Mouse (Mus musculus): ENCODE data around the gene Sphk1. TPM values are rescaled to one million over a fixed set of nuclear protein-coding genes. Genes with fewer than 3 reads are reported as not detected.

Sphk1 gene
- total and polyA plus RNA-seq, 2 experiments, result 0.21 to 0.55 TPM

DNA sequence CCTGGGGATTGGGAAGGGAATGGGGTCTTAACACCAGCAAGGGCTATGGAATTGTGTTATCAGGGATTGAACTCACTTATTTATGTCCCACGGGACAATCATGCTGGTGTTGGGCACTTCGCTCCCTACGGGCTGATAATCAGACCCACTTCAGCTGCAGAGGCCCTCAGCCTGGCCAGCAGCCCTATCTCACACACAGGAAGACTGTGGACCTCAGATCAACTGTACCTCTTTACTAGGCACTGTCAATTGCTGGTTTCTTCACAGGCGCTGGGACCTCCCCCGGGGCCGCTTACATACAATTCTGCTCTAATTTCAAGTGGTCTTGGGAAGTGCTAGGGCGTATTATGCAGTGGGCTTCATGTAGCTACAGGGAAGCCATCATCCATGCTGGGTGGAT lies 6.0 kb downstream of the Sphk1 start:
- TF ChIP-seq POLR2A (IDR thresholded peaks at IDR 0.05; ENCODE audit: extremely low read depth, insufficient read depth, low read length) (no peak), CTCF (IDR thresholded peaks at IDR 0.05; ENCODE audit: low read depth, low read length) (no peak)
- H3K27me3 ChIP-seq (ENCODE audit: control insufficient read depth, insufficient read depth, low read length), result peaks cover 14% of the 10 kb centered on the region
- no peak overlapping the region for H3K27ac ChIP-seq (replicated peaks; ENCODE audit: insufficient read depth, low read depth, low read length)
- H3K36me3 ChIP-seq (ENCODE audit: control insufficient read depth, insufficient read depth, low read length), result no peaks in the 10 kb centered on the region
- no peak overlapping the region for H3K4me3 ChIP-seq (ENCODE audit: insufficient read depth, low read depth, low read length)
- no peak for DNase-seq (ENCODE audit: extremely low read depth, low read depth, low spot score)
- 89% methylated on average over 7 of the region's 7 CpGs for WGBS
- H3K4me1 ChIP-seq (ENCODE audit: control insufficient read depth, insufficient read depth, low read length), result no peaks in the 10 kb centered on the region
- H3K79me2 ChIP-seq (ENCODE audit: control insufficient read depth, insufficient read depth, low read length), result no peaks in the 10 kb centered on the region
- no peak overlapping the region for H3K9ac ChIP-seq (ENCODE audit: low read depth, low read length)

DNA sequence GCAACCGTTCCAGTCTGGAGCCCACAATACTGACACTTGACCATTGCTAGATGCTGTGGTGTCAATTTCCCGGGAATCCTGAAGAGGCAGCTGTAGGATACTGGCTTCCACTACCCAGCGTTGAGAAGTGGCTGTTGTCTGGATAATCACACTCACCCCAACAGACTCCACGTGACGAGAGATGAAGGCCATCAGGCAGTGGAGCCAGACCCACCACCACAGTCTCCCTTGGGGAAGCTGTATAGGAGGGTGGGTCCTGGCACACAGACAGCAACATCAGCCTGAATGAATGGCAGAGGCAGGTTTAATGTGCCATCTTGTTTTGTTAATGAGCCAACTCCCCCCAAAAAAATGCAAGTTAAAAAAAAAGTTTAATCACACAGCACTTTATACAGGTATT lies 6.7 kb downstream of the Sphk1 start:
- H3K4me3 ChIP-seq (ENCODE audit: insufficient read depth, low read depth, low read length), result no peak overlapping the region

DNA sequence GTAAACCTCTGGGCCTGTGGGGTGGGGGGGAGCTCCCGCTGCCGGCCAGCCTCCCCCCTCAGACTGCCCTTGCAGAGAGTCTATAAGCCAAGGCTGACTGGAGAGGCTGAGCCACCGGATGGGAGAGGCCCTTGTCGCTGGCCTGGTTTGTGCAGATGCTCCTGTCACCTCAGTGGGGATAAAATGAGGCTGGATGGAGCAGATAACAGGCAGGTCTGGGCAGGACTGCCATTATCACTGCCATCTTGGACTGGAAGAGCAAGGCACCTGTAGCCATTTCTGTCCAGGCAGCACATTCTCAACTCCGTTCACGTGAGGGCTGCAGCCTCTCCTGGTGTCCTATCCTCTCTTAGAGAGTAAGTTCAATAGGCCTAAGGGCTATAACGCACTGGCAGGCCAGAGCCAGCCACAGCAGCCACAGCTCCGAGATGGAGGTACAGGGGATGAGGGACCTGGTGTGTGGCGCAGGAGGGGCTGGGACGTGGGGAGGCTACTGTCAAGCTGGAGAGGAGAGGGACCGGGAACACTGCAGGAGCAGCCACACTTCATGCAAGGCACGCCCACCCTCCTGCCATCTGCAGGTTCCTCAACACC lies 7.5 kb downstream of the Sphk1 start:
- TF ChIP-seq CTCF (IDR thresholded peaks at IDR 0.05; ENCODE audit: low read depth, low read length) (no peak), POLR2A (IDR thresholded peaks at IDR 0.05; ENCODE audit: extremely low read depth, insufficient read depth, low read length) (no peak)
- Histone ChIP-seq H3K27ac (replicated peaks; ENCODE audit: insufficient read depth, low read depth, low read length) (no peak overlapping the region), H3K4me3 (ENCODE audit: insufficient read depth, low read depth, low read length) (no peak overlapping the region), H3K27me3 (ENCODE audit: control insufficient read depth, insufficient read depth, low read length) (peaks cover 3% of the 10 kb centered on the region; the same call in 1 of the 2 replicates), H3K4me1 (ENCODE audit: control insufficient read depth, insufficient read depth, low read length) (no peaks in the 10 kb centered on the region), H3K79me2 (ENCODE audit: control insufficient read depth, insufficient read depth, low read length) (no peaks in the 10 kb centered on the region), H3K9ac (ENCODE audit: low read depth, low read length) (no peak overlapping the region), H3K36me3 (ENCODE audit: control insufficient read depth, insufficient read depth, low read length) (no peaks in the 10 kb centered on the region)
- DNase-seq (ENCODE audit: extremely low read depth, low read depth, low spot score), result no peak
- WGBS, result 94% methylated on average over 12 of the region's 12 CpGs

More for the DNA sequence above, 6.7 kb downstream of the Sphk1 start:
- Histone ChIP-seq H3K27ac (replicated peaks; ENCODE audit: insufficient read depth, low read depth, low read length) (no peak overlapping the region), H3K36me3 (ENCODE audit: control insufficient read depth, insufficient read depth, low read length) (no peaks in the 10 kb centered on the region), H3K9ac (ENCODE audit: low read depth, low read length) (no peak overlapping the region), H3K79me2 (ENCODE audit: control insufficient read depth, insufficient read depth, low read length) (no peaks in the 10 kb centered on the region), H3K27me3 (ENCODE audit: control insufficient read depth, insufficient read depth, low read length) (peaks cover 12% of the 10 kb centered on the region; the same call in 1 of the 2 replicates), H3K4me1 (ENCODE audit: control insufficient read depth, insufficient read depth, low read length) (no peaks in the 10 kb centered on the region)
- DNase-seq (ENCODE audit: extremely low read depth, low read depth, low spot score), result no peak
- TF ChIP-seq CTCF (IDR thresholded peaks at IDR 0.05; ENCODE audit: low read depth, low read length) (no peak), POLR2A (IDR thresholded peaks at IDR 0.05; ENCODE audit: extremely low read depth, insufficient read depth, low read length) (no peak)
- 87% methylated on average over 5 of the region's 5 CpGs for WGBS

DNA sequence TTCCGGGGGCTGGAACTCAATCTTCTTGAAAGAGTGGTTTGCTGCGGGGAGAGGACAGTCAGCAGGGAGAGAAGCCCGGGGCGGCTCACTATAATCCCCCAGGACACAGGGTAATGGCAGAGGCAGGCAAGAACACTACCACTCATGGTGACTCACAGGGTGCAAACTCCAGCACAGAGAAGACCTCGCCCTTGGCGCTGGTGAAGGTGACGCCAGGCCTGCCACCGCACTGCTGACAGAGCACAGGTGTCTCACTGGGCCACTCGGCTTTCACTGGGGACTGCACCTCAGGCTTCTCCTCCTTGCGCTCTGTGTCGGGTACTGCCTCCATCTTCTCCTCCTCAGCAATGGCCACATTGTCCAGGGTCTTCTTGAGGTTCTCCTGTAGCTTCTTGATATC lies 10.5 kb downstream of the Sphk1 start:
- no peaks in the 10 kb centered on the region for H3K4me1 ChIP-seq (ENCODE audit: control insufficient read depth, insufficient read depth, low read length)
- H3K36me3 ChIP-seq (ENCODE audit: control insufficient read depth, insufficient read depth, low read length), result no peaks in the 10 kb centered on the region; the same call in 1 of the 2 replicates
- WGBS, result 94% methylated on average over 11 of the region's 11 CpGs
- H3K79me2 ChIP-seq (ENCODE audit: control insufficient read depth, insufficient read depth, low read length), result no peaks in the 10 kb centered on the region
- no peak overlapping the region for H3K27ac ChIP-seq (replicated peaks; ENCODE audit: insufficient read depth, low read depth, low read length)
- H3K4me3 ChIP-seq (ENCODE audit: insufficient read depth, low read depth, low read length), result no peak overlapping the region
- H3K27me3 ChIP-seq (ENCODE audit: control insufficient read depth, insufficient read depth, low read length), result no peaks in the 10 kb centered on the region
- TF ChIP-seq POLR2A (IDR thresholded peaks at IDR 0.05; ENCODE audit: extremely low read depth, insufficient read depth, low read length), result no peak
- no peak for TF ChIP-seq CTCF (IDR thresholded peaks at IDR 0.05; ENCODE audit: low read depth, low read length)
- no peak overlapping the region for H3K9ac ChIP-seq (ENCODE audit: low read depth, low read length)
- DNase-seq (ENCODE audit: extremely low read depth, low read depth, low spot score), result no peak

DNA sequence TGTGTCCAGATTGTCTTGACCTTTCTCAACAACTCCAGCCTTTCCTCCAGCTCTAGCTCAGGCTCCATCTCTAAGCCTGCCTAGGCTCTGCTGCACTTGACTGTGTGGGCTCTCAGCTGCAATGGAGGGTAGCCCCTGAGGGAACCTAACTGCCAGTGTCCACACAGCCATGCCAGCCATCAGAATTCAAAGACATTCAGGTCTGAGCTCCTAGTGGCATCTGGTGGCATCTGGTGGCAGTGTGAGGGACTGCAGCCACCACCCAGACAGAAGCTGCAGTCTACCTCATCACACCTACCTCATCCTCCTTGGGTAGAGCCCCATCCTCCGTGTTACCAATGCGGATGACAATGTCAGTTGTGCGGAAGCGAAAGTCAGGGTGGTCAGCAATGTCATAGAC lies 12.4 kb downstream of the Sphk1 start:
- 85% methylated on average over 4 of the region's 4 CpGs for WGBS
- H3K27me3 ChIP-seq (ENCODE audit: control insufficient read depth, insufficient read depth, low read length), result no peaks in the 10 kb centered on the region
- no peaks in the 10 kb centered on the region; the same call in 1 of the 2 replicates for H3K36me3 ChIP-seq (ENCODE audit: control insufficient read depth, insufficient read depth, low read length)
- DNase-seq (ENCODE audit: extremely low read depth, low read depth, low spot score), result no peak
- TF ChIP-seq CTCF (IDR thresholded peaks at IDR 0.05; ENCODE audit: low read depth, low read length) (peak; percentile 79), POLR2A (IDR thresholded peaks at IDR 0.05; ENCODE audit: extremely low read depth, insufficient read depth, low read length) (no peak)
- no peak overlapping the region for H3K9ac ChIP-seq (ENCODE audit: low read depth, low read length)
- H3K4me3 ChIP-seq (ENCODE audit: insufficient read depth, low read depth, low read length), result no peak overlapping the region
- no peaks in the 10 kb centered on the region for H3K4me1 ChIP-seq (ENCODE audit: control insufficient read depth, insufficient read depth, low read length)
- no peak overlapping the region for H3K27ac ChIP-seq (replicated peaks; ENCODE audit: insufficient read depth, low read depth, low read length)
- no peaks in the 10 kb centered on the region for H3K79me2 ChIP-seq (ENCODE audit: control insufficient read depth, insufficient read depth, low read length)

DNA sequence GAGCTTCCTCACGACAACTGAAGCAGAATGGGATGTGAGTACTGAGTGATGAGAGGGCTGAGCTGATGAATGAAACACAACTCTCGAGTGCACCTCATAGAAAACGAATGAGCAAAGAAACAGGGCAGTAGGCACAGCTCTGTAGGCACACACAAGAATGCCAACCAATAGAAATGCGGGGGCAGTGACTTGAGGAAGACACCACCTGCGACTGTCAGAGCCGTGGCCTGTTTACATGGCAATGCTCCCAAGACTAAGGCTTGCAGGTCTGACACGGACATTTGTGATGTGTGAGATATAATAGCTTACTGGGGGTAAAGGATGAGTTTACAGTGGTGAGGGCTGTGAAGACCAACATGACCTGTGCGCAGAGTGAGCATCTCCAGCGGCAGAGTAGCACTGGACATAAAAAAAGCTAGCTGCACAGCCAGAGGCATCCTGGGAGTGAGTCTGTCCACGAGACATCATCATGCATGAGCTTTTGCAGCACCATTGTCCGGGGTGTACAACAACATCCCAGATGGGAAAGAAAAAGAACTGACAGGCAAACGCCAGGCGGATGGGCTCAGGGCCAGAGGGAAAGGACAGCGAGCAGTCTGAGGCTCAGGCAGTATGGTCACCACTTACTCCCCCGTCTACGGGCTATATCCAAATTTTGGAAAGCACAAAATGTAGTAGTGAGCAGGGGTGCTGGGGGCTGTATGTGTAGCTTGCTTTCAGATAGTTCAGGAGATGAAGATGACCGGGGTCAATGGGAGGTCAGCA lies 16.8 kb downstream of the Sphk1 start:
- no peaks in the 10 kb centered on the region for H3K27me3 ChIP-seq (ENCODE audit: control insufficient read depth, insufficient read depth, low read length)
- H3K4me3 ChIP-seq (ENCODE audit: insufficient read depth, low read depth, low read length), result no peak overlapping the region
- H3K27ac ChIP-seq (replicated peaks; ENCODE audit: insufficient read depth, low read depth, low read length), result no peak overlapping the region
- H3K79me2 ChIP-seq (ENCODE audit: control insufficient read depth, insufficient read depth, low read length), result 0 out of 2 replicates have a peak, but pooled peaks cover 4% of the 10 kb centered on the region
- DNase-seq (ENCODE audit: extremely low read depth, low read depth, low spot score), result no peak
- no peaks in the 10 kb centered on the region; the same call in 1 of the 2 replicates for H3K36me3 ChIP-seq (ENCODE audit: control insufficient read depth, insufficient read depth, low read length)
- TF ChIP-seq POLR2A (IDR thresholded peaks at IDR 0.05; ENCODE audit: extremely low read depth, insufficient read depth, low read length) (no peak), CTCF (IDR thresholded peaks at IDR 0.05; ENCODE audit: low read depth, low read length) (no peak)
- WGBS, result 90% methylated on average over 17 of the region's 17 CpGs
- peaks cover 9% of the 10 kb centered on the region for H3K4me1 ChIP-seq (ENCODE audit: control insufficient read depth, insufficient read depth, low read length)
- no peak overlapping the region for H3K9ac ChIP-seq (ENCODE audit: low read depth, low read length)
